Mouse (Mus musculus): ENCODE results near the gene Rpia.
A peak's percentile ranks its signal among the peaks of the same experiment; 100 is the strongest.

Rpia gene

GRCm38 (mm10) chr6:70805267-70805666 lies 13.2 kb upstream of the Rpia start:
- peak; percentile 73 for DNase-seq (ENCODE audit: low spot score)

DNA sequence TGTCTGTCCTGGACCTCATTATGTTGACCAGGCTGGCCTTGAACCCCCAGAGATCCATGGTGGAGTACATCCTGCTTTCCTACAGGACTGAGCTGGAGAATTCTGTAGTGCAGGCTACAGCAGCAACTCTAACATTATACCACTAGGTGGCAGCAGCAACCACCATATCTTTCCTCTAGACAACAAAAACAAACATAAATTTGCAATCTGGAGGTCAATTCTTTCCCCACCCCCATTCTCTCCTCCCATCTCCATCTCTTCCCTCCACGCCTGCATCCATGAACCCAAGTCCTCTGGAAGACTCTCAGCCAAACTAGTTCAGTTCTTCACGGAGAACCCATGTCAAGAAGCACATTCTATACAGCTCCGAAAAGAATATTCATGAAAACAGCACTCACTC lies 12.6 kb upstream of the Rpia start:
- DNase-seq (ENCODE audit: low spot score), result no peak

GRCm38 (mm10) chr6:70797581-70798251 lies 5.7 kb upstream of the Rpia start:
- peak; percentile 74 for DNase-seq (ENCODE audit: low spot score)

- no peak for DNase-seq (ENCODE audit: low spot score)
Measured at GRCm38 (mm10) chr6:70796940-70797339, 4.9 kb upstream of the Rpia start.

DNA sequence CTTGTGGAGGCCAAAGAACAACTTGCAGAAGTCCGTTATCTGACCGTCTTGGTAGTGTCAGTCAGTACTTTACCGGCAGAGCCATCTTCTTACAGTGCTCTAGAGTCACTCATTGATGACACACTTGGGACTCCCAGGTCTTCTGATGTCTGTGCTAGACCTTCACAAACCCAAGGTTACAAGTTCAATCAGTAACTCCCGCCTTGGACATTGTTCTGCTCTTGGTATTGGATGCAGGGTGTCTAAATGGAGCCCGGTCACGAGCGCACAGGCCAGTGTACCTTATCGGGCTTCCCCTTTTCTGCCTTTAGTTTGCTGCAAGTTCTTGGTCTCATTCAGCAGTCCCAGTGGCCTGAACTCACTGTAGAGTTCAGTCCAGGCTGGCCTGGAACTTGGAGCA lies 612 bp upstream of the Rpia start:
- no peak for DNase-seq (ENCODE audit: low spot score)

- no peak for DNase-seq (ENCODE audit: low spot score)
Measured at GRCm38 (mm10) chr6:70790852-70791761, 925 bp downstream of the Rpia start.

GRCm38 (mm10) chr6:70790034-70790650 lies 1.9 kb downstream of the Rpia start:
- no peak for DNase-seq (ENCODE audit: low spot score)

- no peak for DNase-seq (ENCODE audit: low spot score)
Measured at GRCm38 (mm10) chr6:70789134-70789533, 2.9 kb downstream of the Rpia start.

DNA sequence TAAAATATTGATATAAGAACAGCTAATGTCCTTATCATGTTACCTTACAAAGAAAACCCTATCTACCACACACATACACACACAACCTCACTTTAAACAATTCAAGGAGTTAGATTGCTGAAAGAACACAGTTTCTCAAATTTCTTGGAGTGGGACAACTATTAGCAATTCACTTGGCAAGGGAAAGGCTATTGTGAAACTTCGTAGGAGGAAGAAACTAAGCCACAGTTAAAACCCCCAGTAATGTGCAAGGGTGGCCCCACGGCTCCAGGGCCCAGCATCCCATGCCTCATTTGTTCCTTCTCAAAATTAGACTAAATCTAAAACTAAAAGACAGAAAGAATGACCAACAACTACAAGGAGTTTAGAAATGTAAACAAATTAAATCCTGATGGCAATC lies 4.5 kb downstream of the Rpia start:
- DNase-seq (ENCODE audit: low spot score), result no peak

DNA sequence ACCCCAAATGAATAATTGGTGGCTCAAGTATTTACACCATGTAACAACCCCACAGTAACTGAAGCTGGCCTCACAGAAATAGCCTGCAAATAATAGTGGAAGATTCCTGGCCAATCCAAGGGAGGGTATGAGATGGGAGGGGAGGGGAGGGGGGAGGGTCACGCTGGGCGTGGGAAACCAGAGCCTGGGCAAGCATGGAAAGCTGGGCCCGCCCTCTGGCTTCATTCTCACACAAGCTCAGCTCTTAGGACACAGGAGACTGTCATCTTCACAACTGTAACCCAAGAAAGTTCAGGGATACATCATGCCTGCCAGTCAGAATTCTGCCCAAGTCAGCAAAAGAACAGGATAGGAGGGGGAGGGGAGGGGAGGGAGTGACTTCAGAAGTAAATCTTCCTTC lies 6.2 kb downstream of the Rpia start:
- DNase-seq (ENCODE audit: low spot score), result no peak

- no peak for DNase-seq (ENCODE audit: low spot score)
Measured at GRCm38 (mm10) chr6:70784811-70785210, 7.2 kb downstream of the Rpia start.

DNA sequence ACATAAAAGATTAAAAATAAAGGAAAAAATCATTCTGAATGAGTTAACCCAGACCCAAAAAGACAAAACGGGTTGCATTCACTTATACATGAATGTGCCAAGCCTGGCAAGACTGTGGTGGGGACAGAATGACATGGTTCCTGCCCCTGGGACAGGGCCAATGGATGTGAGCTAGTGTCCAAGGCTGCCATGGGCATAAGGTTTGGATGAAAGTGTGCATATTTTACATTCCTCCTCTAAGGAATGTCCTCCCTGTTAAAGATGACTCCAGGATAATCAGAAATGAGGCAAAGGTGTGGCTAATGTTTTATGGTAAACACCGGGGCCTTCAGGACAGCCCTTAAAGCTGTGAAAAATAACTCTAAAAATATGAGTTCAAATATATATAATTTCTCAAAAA lies 10.7 kb downstream of the Rpia start:
- DNase-seq (ENCODE audit: low spot score), result no peak

- DNase-seq (ENCODE audit: low spot score), result no peak
Measured at GRCm38 (mm10) chr6:70774372-70774771, 17.7 kb downstream of the Rpia start.

GRCm38 (mm10) chr6:70773769-70774168 lies 18.3 kb downstream of the Rpia start:
- DNase-seq (ENCODE audit: low spot score), result no peak

DNA sequence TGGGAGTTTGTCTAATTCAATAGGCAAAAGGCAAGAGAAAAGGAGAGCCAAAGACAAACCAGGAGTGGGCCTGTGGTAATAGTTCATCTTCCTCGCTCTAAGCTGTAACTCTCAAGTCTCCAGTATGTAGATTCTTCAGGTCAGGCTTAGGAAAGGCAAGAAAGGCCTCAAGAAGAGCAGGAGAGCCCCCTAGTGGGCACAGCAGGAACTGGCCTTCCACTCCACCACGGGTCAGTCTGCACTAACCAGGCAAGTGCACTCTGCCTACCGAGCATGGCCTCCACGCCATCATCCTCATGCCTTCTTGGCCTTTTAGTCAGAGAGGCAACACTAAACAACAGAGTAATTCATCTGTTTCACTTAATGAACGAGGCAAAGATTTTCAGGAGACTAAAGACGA lies 23.3 kb downstream of the Rpia start:
- peak; percentile 79 for DNase-seq (ENCODE audit: low spot score)

- DNase-seq (ENCODE audit: low spot score), result no peak
Measured at GRCm38 (mm10) chr6:70765076-70765475, 27.0 kb downstream of the Rpia start.

- DNase-seq (ENCODE audit: low spot score), result no peak
Measured at GRCm38 (mm10) chr6:70764551-70764950, 27.5 kb downstream of the Rpia start.

DNA sequence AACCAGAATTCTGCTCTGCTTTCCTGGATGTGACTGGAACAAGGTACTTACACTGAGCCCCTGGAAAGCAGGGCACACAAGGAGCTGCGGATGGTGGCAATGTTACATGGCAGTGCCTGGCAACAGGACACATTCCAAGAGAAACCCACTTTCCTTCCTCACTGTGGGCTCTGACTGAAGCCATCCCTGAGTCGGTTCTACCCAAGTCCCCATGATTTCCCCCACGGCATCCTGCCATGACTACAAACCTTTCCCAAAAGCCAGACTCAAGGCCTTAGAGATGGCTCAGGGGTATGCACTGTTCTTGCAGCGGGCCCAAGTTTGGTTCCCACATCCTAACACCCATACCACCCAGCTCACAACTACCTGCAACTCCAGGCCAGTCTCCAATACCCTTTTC lies 28.2 kb downstream of the Rpia start:
- no peak for DNase-seq (ENCODE audit: low spot score)

DNA sequence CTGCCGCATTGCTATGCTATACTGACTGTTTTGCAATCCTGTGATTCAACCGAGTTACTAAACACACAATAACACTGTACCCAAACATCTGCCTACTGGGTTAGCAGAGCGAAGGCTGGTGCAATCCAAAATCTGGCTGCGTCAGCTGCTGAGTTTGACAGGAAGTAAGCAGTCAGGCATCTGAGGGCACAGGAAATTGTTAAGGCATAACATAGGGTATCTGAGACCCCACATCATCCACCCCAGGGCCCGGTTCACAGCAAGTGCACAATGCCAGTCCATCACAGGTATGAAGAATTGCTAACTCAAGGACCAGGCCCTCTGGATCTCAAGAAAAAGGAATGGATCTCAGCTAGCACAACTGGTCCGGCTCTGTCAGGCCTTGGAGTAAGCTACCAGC lies 29.4 kb downstream of the Rpia start:
- no peak for DNase-seq (ENCODE audit: low spot score)

GRCm38 (mm10) chr6:70760951-70761350 lies 31.1 kb downstream of the Rpia start:
- no peak for DNase-seq (ENCODE audit: low spot score)

DNA sequence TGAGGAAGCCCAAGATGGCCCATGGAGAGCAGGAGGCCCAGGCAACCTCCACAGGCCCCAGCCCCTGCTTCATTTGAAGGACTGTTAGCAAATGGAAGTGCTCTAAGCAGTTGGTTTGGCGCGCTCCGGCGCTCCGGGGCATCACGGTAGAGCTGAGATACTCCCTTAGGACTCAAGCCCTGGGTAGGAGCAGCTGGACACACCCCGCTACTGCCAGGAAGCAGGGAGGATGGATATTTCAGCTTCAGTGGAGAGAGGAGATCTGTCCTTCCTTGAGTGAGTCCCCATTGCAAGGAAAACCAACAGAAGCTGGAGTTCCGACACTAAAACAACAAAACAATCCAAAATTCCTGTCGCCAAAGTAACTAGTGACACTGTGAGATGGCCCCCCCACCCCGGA lies 37.2 kb downstream of the Rpia start:
- no peak for DNase-seq (ENCODE audit: low spot score)

- DNase-seq (ENCODE audit: low spot score), result peak; percentile 58
Measured at GRCm38 (mm10) chr6:70752351-70752750, 39.7 kb downstream of the Rpia start.

DNA sequence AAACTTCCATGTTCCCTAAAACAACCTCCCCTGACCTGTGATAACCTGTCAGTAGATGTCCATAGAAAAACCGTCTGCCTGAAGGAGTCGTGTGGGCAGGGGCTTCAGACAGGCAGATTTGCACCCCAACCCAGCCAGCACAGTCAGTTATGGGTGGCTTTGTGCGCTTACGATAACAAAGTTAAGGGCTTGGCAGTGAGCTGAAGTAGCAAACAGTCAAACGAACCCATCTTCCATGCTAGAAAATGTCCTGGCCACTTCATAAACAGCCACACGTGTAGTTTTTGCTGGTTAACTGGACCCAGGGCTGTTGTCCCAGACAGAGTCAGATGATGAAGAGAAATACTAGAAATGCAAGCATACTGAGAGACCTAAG lies 40.1 kb downstream of the Rpia start:
- no peak for DNase-seq (ENCODE audit: low spot score)
